Mouse (Mus musculus): Measurements from ENCODE around the gene Ppy. TPM values are rescaled to one million over a fixed set of nuclear protein-coding genes. Genes with fewer than 3 reads are reported as not detected.
A peak's percentile ranks its signal among the peaks of the same experiment; 100 is the strongest.

The Ppy gene
- polyA plus RNA-seq, 1 experiment from 2014 or later: not detected

DNA sequence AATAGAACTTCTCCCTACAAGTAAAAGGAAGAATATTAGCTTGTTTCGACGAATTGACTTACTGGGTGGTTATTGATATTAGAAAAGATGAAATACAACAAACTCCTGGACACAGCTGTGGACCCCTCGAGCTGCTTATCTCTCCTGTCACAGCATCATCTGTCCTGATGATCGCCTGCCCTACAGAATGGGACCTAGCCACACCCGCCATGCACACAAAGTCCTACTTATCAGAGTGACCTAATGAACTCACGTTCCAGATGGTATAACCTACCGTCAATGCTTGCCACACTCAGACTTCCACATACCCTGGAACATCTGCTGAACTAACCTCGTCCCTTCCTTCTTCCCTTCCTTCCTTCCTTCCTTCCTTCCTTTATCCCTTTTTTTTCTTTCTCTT lies 15.1 kb upstream of the Ppy start:
- Histone ChIP-seq H3K4me1 (replicated peaks; ENCODE audit: insufficient read depth, low read length) (no peaks in the 10 kb centered on the region), H3K27me3 (ENCODE audit: insufficient read depth, low read length) (no peaks in the 10 kb centered on the region), H3K36me3 (ENCODE audit: insufficient read depth, low read length) (no peaks in the 10 kb centered on the region), H3K4me3 (replicated peaks; ENCODE audit: low read depth, low read length) (no peak overlapping the region), H3K9me3 (replicated peaks; ENCODE audit: low read length) (no peaks in the 10 kb centered on the region), H3K4me2 (ENCODE audit: low read length) (no peak overlapping the region), H3K27ac (no peak overlapping the region), H3K9ac (ENCODE audit: low read depth, low read length) (no peak overlapping the region)
- 75% methylated on average over 8 of the region's 8 CpGs for WGBS
- DNase-seq (ENCODE audit: low spot score) (no peak), ATAC-seq (replicated peaks; ENCODE audit: low FRiP score, low read depth) (no peak)
- TF ChIP-seq CTCF (IDR thresholded peaks at IDR 0.05; ENCODE audit: low read depth): no peak

DNA sequence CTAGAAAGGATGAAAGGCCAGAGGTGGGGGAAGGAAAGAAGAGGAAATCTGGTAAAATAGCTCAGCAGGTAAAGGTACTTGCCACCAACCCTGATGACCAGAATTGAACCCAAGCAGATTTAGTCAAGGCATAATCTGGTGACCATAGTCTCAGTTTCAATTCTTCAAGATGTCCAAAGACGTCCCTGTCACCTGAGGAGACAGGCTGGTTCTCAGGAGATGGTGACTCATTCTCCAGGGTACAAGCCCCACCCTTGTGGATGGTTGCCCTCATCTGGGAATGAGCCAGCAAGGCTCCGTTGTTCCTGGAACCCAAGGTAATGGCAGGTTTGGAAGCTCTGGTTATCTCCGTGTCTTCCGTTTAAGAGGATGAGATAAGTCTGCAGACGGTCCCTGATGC lies 10.5 kb upstream of the Ppy start:
- Histone ChIP-seq H3K27me3 (ENCODE audit: insufficient read depth, low read length) (peaks cover 21% of the 10 kb centered on the region), H3K9me3 (replicated peaks; ENCODE audit: low read length) (no peaks in the 10 kb centered on the region), H3K4me1 (replicated peaks; ENCODE audit: insufficient read depth, low read length) (no peaks in the 10 kb centered on the region), H3K4me2 (ENCODE audit: low read length) (no peak overlapping the region), H3K27ac (no peak overlapping the region), H3K9ac (ENCODE audit: low read depth, low read length) (no peak overlapping the region), H3K4me3 (replicated peaks; ENCODE audit: low read depth, low read length) (no peak overlapping the region), H3K36me3 (ENCODE audit: insufficient read depth, low read length) (no peaks in the 10 kb centered on the region)
- WGBS: 72% methylated on average over 5 of the region's 5 CpGs
- TF ChIP-seq CTCF (IDR thresholded peaks at IDR 0.05; ENCODE audit: low read depth): no peak
- no peak for DNase-seq (ENCODE audit: low spot score)
- ATAC-seq (replicated peaks; ENCODE audit: low FRiP score, low read depth): no peak

DNA sequence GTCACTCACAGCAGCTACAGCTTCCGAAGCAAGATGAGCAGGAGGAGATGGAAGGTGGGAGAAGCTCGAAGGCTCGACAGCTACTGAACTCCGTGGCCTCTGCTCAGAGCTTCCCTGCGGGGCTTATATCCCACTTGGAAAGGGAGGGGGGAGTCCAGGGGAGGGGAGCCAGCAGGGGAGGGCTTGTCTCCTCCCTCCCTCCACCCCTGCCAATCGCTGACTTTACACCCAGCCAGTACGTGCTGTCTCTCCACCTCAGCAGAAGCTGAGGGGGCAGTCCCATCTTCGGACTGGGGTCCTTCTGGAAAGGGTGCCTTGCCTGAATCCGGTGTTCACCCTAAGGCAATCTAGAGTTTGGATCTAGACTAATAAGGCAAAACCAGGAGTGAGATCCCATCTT lies 6.6 kb upstream of the Ppy start, which contains the start of gene Pyy:
Gene Pyy, minus strand, starts transcription at position 101 of the 400 bp plus-strand sequence.
- Histone ChIP-seq H3K36me3 (ENCODE audit: insufficient read depth, low read length) (no peaks in the 10 kb centered on the region), H3K27me3 (ENCODE audit: insufficient read depth, low read length) (peaks cover 40% of the 10 kb centered on the region), H3K27ac (no peak within 1 kb of the TSS), H3K4me3 (replicated peaks; ENCODE audit: low read depth, low read length) (peak within 1 kb of the TSS; percentile 18; the same call in 1 of the 2 replicates), H3K9ac (ENCODE audit: low read depth, low read length) (no peak within 1 kb of the TSS), H3K4me2 (ENCODE audit: low read length) (peak within 1 kb of the TSS; percentile 42), H3K9me3 (replicated peaks; ENCODE audit: low read length) (no peaks in the 10 kb centered on the region), H3K4me1 (replicated peaks; ENCODE audit: insufficient read depth, low read length) (no peaks in the 10 kb centered on the region)
- WGBS: 10% methylated on average over 9 of the region's 9 CpGs
- DNase-seq (ENCODE audit: low spot score) (no peak), ATAC-seq (replicated peaks; ENCODE audit: low FRiP score, low read depth) (no peak)
- TF ChIP-seq CTCF (IDR thresholded peaks at IDR 0.05; ENCODE audit: low read depth): no peak

DNA sequence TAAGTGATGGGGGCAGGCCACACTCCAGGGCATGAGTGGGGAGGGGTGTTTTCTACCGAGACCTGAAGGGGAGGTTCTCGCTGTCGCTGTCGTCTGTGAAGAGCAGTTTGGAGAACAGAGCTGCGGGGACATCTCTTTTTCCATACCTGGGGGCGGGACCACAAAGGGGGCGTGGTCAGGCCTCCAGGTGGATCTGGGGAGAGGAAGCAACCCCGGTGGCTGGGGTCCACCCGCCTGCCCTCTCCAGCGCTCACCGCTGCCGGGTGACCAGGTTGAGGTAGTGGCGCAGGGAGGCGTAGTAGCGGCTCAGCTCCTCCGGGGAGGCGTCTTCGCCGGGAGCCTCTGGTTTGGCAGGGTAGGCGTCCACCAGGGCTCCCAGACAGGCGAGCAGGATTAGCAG lies 5.8 kb upstream of the Ppy start:
- H3K4me2 ChIP-seq (ENCODE audit: low read length): peak overlapping the region; percentile 42
- no peak for ATAC-seq (replicated peaks; ENCODE audit: low FRiP score, low read depth)

DNA sequence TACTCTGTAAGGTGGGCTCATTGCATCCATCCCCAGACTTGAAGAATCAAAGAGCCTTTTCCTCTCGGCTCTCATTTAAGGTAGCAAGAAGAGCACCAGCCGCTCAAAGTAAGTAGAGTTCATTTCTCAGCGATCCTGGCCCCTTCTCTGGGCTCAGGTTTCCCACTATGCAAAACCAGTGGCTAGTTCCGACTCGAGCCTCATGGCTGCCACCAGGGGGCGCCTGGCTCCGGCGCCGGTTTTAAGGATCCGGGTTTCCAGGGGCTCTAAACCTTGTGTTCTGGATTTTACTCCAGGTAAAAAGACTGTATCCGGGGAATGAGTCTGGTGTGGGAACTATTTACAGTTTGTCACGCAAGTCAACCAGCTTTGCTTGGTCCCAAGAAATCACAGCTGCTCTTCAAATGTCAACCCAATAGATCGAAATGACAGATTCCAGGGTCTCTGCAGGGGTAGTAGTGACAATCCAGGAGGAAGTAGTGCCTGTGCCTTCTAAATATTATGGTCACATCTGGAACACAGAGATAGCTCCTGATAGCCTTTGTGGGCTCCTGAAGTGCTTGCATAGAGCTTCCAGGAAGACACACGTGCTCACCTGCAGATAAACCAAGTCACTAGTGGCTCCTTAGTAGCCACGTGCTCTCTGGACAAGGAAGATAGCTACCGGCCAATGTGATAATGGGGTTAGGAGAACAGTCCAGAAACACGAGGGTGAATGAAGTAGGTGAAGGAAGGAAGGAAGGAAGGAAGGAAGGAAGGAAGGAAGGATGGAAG lies 1.6 kb upstream of the Ppy start:
- TF ChIP-seq CTCF (IDR thresholded peaks at IDR 0.05; ENCODE audit: low read depth): peak; percentile 92
- Histone ChIP-seq H3K4me2 (ENCODE audit: low read length) (0 out of 2 replicates have a peak overlapping the region, but pooled peaks have one; percentile 13), H3K36me3 (ENCODE audit: insufficient read depth, low read length) (no peaks in the 10 kb centered on the region), H3K9ac (ENCODE audit: low read depth, low read length) (no peak overlapping the region), H3K27ac (no peak overlapping the region), H3K4me3 (replicated peaks; ENCODE audit: low read depth, low read length) (no peak overlapping the region), H3K4me1 (replicated peaks; ENCODE audit: insufficient read depth, low read length) (0 out of 2 replicates have a peak, but pooled peaks cover 3% of the 10 kb centered on the region), H3K27me3 (ENCODE audit: insufficient read depth, low read length) (peaks cover 29% of the 10 kb centered on the region), H3K9me3 (replicated peaks; ENCODE audit: low read length) (no peaks in the 10 kb centered on the region)
- 19% methylated on average over 17 of the region's 17 CpGs for WGBS
- no peak for ATAC-seq (replicated peaks; ENCODE audit: low FRiP score, low read depth)
- DNase-seq (ENCODE audit: low spot score): peak; percentile 87

More for the DNA sequence above, 5.8 kb upstream of the Ppy start:
- no peak for TF ChIP-seq CTCF (IDR thresholded peaks at IDR 0.05; ENCODE audit: low read depth)
- 2% methylated on average over 21 of the region's 21 CpGs for WGBS
- peaks cover 40% of the 10 kb centered on the region for H3K27me3 ChIP-seq (ENCODE audit: insufficient read depth, low read length)
- H3K4me1 ChIP-seq (replicated peaks; ENCODE audit: insufficient read depth, low read length): 0 out of 2 replicates have a peak, but pooled peaks cover 3% of the 10 kb centered on the region
- no peak overlapping the region for H3K27ac ChIP-seq
- no peaks in the 10 kb centered on the region for H3K36me3 ChIP-seq (ENCODE audit: insufficient read depth, low read length)
- H3K9me3 ChIP-seq (replicated peaks; ENCODE audit: low read length): no peaks in the 10 kb centered on the region
- H3K9ac ChIP-seq (ENCODE audit: low read depth, low read length): no peak overlapping the region
- H3K4me3 ChIP-seq (replicated peaks; ENCODE audit: low read depth, low read length): peak overlapping the region; percentile 18; the same call in 1 of the 2 replicates
- DNase-seq (ENCODE audit: low spot score): no peak

DNA sequence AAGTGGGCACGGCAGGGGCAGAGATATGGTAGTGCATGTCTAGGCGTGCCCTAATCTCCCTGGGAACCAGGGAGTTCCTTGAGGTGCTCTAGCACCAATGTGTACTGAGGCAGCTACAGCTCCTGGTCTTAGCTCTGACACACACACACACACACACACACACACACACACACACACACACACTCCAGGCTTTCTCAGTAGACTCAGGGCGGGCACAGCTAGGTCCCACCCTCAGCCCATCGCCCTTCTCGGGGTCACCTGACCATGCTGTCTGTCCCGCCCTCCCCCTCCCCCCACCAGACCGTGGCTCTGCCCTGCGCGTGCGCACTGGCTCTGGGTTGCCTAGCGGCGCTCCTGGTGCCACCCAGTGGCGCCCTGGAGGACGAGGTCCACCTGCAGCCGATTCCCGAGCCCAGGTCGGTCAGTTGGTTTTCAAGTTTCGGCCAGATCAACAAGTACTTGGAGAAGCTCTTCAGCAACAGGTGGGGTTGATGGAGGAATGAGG lies 4.2 kb downstream of the Ppy start:
- Histone ChIP-seq H3K36me3 (ENCODE audit: insufficient read depth, low read length) (no peaks in the 10 kb centered on the region), H3K4me2 (ENCODE audit: low read length) (peak overlapping the region; percentile 32), H3K27ac (no peak overlapping the region), H3K4me3 (replicated peaks; ENCODE audit: low read depth, low read length) (no peak overlapping the region), H3K9ac (ENCODE audit: low read depth, low read length) (no peak overlapping the region), H3K4me1 (replicated peaks; ENCODE audit: insufficient read depth, low read length) (no peaks in the 10 kb centered on the region), H3K27me3 (ENCODE audit: insufficient read depth, low read length) (no peaks in the 10 kb centered on the region), H3K9me3 (replicated peaks; ENCODE audit: low read length) (no peaks in the 10 kb centered on the region)
- TF ChIP-seq CTCF (IDR thresholded peaks at IDR 0.05; ENCODE audit: low read depth): peak; percentile 73
- ATAC-seq (replicated peaks; ENCODE audit: low FRiP score, low read depth) (peak; percentile 88), DNase-seq (ENCODE audit: low spot score) (peak; percentile 86)
- WGBS: 6% methylated on average over 18 of the region's 18 CpGs

Measured in kidney, postnatal 0 days (tissue).